Mouse (Mus musculus) neural tube, embryonic 14.5 days (tissue): ENCODE measurements around the gene Tor4a. TPM values are rescaled to one million over a fixed set of nuclear protein-coding genes. Genes with fewer than 3 reads are reported as not detected.
A peak's percentile ranks its signal among the peaks of the same experiment; 100 is the strongest.

Experiments
- ATAC-seq: fragments of 200-750 bp; cut with Nextera tagmentation; 2 replicates; pipeline ENCODE4 v1.8.0; 2017; ENCODE audit warnings: low read depth, mild to moderate bottlenecking, moderate TSS enrichment, moderate library complexity
- H3K27ac ChIP-seq: fragments of 300-500 bp; sonication (generic); 2 replicates; pipeline ENCODE4 v1.5.1; 2014; ENCODE audit warnings: low read depth, mild to moderate bottlenecking, control low read depth, low read length, moderate library complexity, mixed read lengths
- H3K27me3 ChIP-seq: fragments of 300-500 bp; sonication (generic); 2 replicates; pipeline ENCODE4 v1.6.1; 2014; ENCODE audit warnings: low read length; ENCODE audit not compliant: control insufficient read depth, insufficient read depth
- H3K36me3 ChIP-seq: fragments of 300-500 bp; sonication (generic); 2 replicates; pipeline ENCODE4 v1.6.1; 2014; ENCODE audit warnings: low read length, mixed read lengths; ENCODE audit not compliant: control insufficient read depth, insufficient read depth
- H3K4me1 ChIP-seq: fragments of 300-500 bp; sonication (generic); 2 replicates; pipeline ENCODE4 v1.6.1; 2014; ENCODE audit warnings: low read length; ENCODE audit not compliant: control insufficient read depth, insufficient read depth
- H3K4me2 ChIP-seq: fragments of 300-500 bp; sonication (generic); 2 replicates; pipeline ENCODE4 v1.6.1; 2014; ENCODE audit warnings: mild to moderate bottlenecking, low read depth, low read length, control low read depth
- H3K4me3 ChIP-seq: fragments of 300-500 bp; sonication (generic); 2 replicates; pipeline ENCODE4 v1.5.1; 2014; ENCODE audit warnings: low read depth, low read length, control low read depth, mixed read lengths
- H3K9ac ChIP-seq: fragments of 300-500 bp; sonication (generic); replicated peaks from 2 replicates; pipeline ENCODE4 v1.6.1; 2014; ENCODE audit warnings: low read depth, mild to moderate bottlenecking, control low read depth, low read length, mixed read lengths
- H3K9me3 ChIP-seq: fragments of 300-500 bp; sonication (generic); 2 replicates; pipeline ENCODE4 v1.6.1; 2016; ENCODE audit warnings: low read length; ENCODE audit not compliant: control insufficient read depth
- WGBS: fragments of 180-500 bp; shearing (Covaris S2); extraction: QIAGEN DNeasy Blood & Tissue Kit; methylation state at CpG from one replicate; pipeline ENCODE4 v1.1.7; 2014; 5-methylcytosine and 5-hydroxymethylcytosine counted together
- polyA plus RNA-seq: library from polyadenylated mRNA; unstranded; fragments of >200 nt; fragmentation: Nextera tagmentation; extraction: Ambion mirVana; gene quantifications from 2 replicates; pipeline ENCODE4 v1.2.1, GENCODE M21; 2014

Tor4a gene
- polyA plus RNA-seq, 1 experiment from 2014 or later: 0.88 TPM

DNA sequence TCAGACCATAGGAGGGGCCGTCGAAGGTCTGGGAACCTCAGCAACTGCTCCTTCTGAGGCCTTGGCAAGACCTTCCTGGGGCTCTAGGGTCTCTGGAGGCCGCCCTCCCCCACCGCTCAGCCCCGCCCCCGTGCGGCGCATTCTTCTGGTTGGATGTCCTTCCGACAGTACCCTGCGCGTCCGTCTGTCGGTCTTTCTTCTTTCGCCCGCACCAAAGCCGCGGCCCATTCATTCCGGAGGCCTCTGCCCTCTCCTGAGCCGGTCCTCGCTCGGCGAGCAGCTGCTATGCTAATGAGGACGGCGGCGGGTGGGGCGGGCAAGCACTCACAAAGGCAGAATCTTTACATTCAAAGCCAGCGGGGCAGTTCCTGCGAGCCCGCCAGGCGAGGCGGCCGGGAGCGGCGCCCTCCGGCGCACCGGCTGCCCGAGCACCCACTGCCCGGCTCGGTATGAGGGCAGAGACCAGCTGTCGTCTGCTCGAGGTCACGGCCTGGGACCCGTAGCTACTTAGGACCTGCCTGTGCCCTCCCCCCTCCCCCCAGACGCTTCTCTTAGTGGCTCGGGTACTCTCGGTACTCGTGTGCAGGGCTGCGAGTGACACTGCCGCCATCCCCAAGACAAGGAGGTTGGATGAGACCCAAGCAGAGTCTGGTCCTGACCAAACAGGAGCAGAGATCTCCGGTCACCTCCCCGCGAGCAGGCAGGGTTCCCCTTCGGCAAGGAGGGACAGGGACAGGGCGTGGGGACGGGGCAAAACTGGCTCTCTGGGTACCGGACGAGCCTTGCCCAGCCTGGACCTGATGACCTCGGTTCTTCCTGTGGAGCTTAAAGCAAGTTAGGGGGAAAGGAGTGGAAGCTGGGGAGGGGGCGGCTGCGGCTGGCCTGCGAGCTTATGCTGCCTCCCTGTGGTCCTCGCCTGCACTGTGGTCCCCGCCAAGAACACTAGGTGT is 10.8 kb downstream of the Tor4a start:
- ATAC-seq: peak; percentile 83
- H3K27me3 ChIP-seq: no peaks in the 10 kb centered on the region
- peak overlapping the region; percentile 46 for H3K4me2 ChIP-seq
- H3K4me3 ChIP-seq: peak overlapping the region; percentile 32
- no peaks in the 10 kb centered on the region for H3K36me3 ChIP-seq
- H3K9me3 ChIP-seq: no peaks in the 10 kb centered on the region
- H3K9ac ChIP-seq: peak overlapping the region; percentile 43
- under 1% methylated on average over 57 of the region's 64 CpGs for WGBS
- H3K27ac ChIP-seq: peak overlapping the region; percentile 68
- peaks cover 5% of the 10 kb centered on the region for H3K4me1 ChIP-seq

GRCm38 (mm10) chr2:25184496-25184895 is 12.2 kb downstream of the Tor4a start:
- Histone ChIP-seq H3K4me3 (no peak overlapping the region), H3K36me3 (no peaks in the 10 kb centered on the region), H3K9me3 (no peaks in the 10 kb centered on the region), H3K27ac (no peak overlapping the region), H3K4me2 (peak overlapping the region; percentile 46; the same call in 1 of the 2 replicates), H3K9ac (no peak overlapping the region), H3K27me3 (no peaks in the 10 kb centered on the region), H3K4me1 (peaks cover 9% of the 10 kb centered on the region)
- ATAC-seq: no peak
- 89% methylated on average over 7 of the region's 7 CpGs for WGBS

DNA sequence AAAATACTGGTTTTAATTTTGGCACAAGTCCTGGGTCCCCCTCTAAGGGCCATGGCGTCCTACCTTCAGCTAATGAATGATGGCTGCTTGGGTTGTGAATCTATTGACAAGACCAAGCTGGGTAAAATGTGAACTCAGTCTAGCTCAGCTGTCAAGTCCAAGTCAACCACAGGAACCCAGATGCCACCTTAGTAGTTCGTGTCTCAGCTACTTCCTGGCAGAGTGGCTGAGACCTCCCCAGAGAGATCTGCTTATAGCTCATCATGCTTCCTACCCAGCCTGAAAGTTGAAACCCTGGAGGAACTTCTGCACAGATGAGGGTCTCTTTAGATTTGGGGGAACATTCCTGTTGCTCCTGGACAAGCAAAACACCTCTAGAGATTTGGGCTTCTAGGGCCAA is 13.3 kb downstream of the Tor4a start:
- no peak overlapping the region for H3K9ac ChIP-seq
- no peaks in the 10 kb centered on the region for H3K36me3 ChIP-seq
- 47% methylated on average over 2 of the region's 2 CpGs for WGBS
- peak overlapping the region; percentile 63; the same call in 1 of the 2 replicates for H3K4me3 ChIP-seq
- no peak for ATAC-seq
- no peaks in the 10 kb centered on the region for H3K9me3 ChIP-seq
- H3K4me1 ChIP-seq: peaks cover 9% of the 10 kb centered on the region
- peak overlapping the region; percentile 82 for H3K4me2 ChIP-seq
- H3K27me3 ChIP-seq: no peaks in the 10 kb centered on the region
- no peak overlapping the region for H3K27ac ChIP-seq

GRCm38 (mm10) chr2:25182664-25183063 is 14.0 kb downstream of the Tor4a start:
- no peak for ATAC-seq
- Histone ChIP-seq H3K4me1 (peaks cover 10% of the 10 kb centered on the region), H3K27ac (0 out of 2 replicates have a peak overlapping the region, but pooled peaks have one; percentile 30), H3K36me3 (no peaks in the 10 kb centered on the region), H3K4me3 (peak overlapping the region; percentile 63), H3K9me3 (no peaks in the 10 kb centered on the region), H3K27me3 (no peaks in the 10 kb centered on the region), H3K9ac (no peak overlapping the region; the same call in 1 of the 2 replicates), H3K4me2 (peak overlapping the region; percentile 82)
- WGBS: 5% methylated on average over 6 of the region's 6 CpGs

- peak overlapping the region; percentile 82 for H3K4me2 ChIP-seq
- under 1% methylated on average over 17 of the region's 17 CpGs for WGBS
- peaks cover 17% of the 10 kb centered on the region for H3K4me1 ChIP-seq
- no peaks in the 10 kb centered on the region for H3K27me3 ChIP-seq
- peak overlapping the region; percentile 63 for H3K4me3 ChIP-seq
- no peaks in the 10 kb centered on the region for H3K36me3 ChIP-seq
- no peak for ATAC-seq
- peak overlapping the region; percentile 74 for H3K27ac ChIP-seq
- no peaks in the 10 kb centered on the region for H3K9me3 ChIP-seq
- peak overlapping the region; percentile 51 for H3K9ac ChIP-seq
These were observed 14.7 kb downstream of the Tor4a start for GRCm38 (mm10) chr2:25181891-25182397.

DNA sequence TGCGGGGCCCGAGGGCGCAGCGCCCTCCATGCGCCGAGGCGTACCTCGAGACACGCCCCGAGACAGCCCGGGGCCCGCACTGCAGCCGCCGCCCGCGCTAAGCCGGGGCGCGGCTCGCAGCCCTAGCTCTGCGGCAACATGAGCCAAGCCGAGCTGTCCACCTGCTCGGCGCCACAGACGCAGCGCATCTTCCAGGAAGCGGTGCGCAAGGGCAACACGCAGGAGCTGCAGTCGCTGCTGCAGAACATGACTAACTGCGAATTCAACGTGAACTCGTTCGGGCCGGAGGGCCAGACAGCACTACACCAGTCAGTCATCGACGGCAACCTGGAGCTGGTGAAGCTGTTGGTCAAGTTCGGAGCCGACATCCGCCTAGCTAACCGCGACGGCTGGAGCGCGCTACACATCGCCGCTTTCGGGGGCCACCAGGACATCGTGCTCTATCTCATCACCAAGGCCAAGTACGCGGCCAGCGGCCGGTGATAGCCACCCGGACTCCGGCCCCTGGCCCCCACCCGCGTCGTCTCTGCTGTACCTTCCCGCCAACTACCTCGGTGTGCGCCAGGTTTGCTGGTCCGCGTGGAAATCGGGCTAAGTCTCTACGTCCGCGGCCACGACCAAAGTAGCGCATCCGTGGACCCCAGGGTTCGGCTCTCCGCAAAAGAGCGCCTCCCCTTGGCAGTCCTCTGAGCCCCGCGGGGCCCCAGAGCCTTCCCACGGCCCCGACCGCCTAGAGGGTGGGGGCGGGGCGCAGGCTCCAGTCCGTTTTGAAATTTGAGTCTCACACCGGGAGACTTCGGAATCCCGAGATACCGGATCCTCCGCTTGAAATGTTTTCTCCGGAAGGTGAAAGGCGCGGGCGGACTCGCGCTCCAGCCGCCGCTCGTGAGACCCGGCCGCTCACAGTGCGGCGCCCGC is 15.5 kb downstream of the Tor4a start:
- WGBS: under 1% methylated on average over 91 of the region's 100 CpGs

GRCm38 (mm10) chr2:25180478-25180903 is 16.2 kb downstream of the Tor4a start, which contains the start of gene Nrarp:
Gene Nrarp, plus strand, starts transcription at chr2:25180758.
- under 1% methylated on average over 34 of the region's 35 CpGs for WGBS
- ATAC-seq: peak; percentile 88
- peak within 1 kb of the TSS; percentile 74 for H3K27ac ChIP-seq

More for the DNA sequence above, 15.5 kb downstream of the Tor4a start:
- Histone ChIP-seq H3K27ac (peak overlapping the region; percentile 74), H3K4me2 (peak overlapping the region; percentile 82), H3K4me3 (peak overlapping the region; percentile 63), H3K27me3 (no peaks in the 10 kb centered on the region), H3K36me3 (no peaks in the 10 kb centered on the region), H3K9ac (peak overlapping the region; percentile 51), H3K4me1 (peaks cover 20% of the 10 kb centered on the region), H3K9me3 (no peaks in the 10 kb centered on the region)
- no peak; the same call in 1 of the 2 replicates for ATAC-seq

GRCm38 (mm10) chr2:25179566-25180217 is 17.0 kb downstream of the Tor4a start:
- Histone ChIP-seq H3K4me2 (peak overlapping the region; percentile 82), H3K36me3 (no peaks in the 10 kb centered on the region), H3K4me3 (peak overlapping the region; percentile 63), H3K9me3 (no peaks in the 10 kb centered on the region), H3K27me3 (no peaks in the 10 kb centered on the region), H3K4me1 (peaks cover 20% of the 10 kb centered on the region), H3K9ac (no peak overlapping the region), H3K27ac (peak overlapping the region; percentile 58)
- 10% methylated on average over 15 of the region's 15 CpGs for WGBS
- ATAC-seq: no peak

More at GRCm38 (mm10) chr2:25180478-25180903, 16.2 kb downstream of the Tor4a start, which contains the start of gene Nrarp:
- peak within 1 kb of the TSS; percentile 51 for H3K9ac ChIP-seq
- H3K27me3 ChIP-seq: no peaks in the 10 kb centered on the region
- no peaks in the 10 kb centered on the region for H3K36me3 ChIP-seq
- H3K9me3 ChIP-seq: no peaks in the 10 kb centered on the region
- H3K4me3 ChIP-seq: peak within 1 kb of the TSS; percentile 63
- H3K4me1 ChIP-seq: peaks cover 20% of the 10 kb centered on the region
- H3K4me2 ChIP-seq: peak within 1 kb of the TSS; percentile 82
